Mouse (Mus musculus): ENCODE data around the gene Grm6. TPM values are rescaled to one million over a fixed set of nuclear protein-coding genes. Genes with fewer than 3 reads are reported as not detected.

Gene Grm6
- polyA plus RNA-seq, 1 experiment from 2014 or later, result not detected

- 42% methylated on average over 3 of the region's 3 CpGs for WGBS
- Histone ChIP-seq H3K36me3 (replicated peaks; ENCODE audit: control insufficient read depth, insufficient read depth) (no peaks in the 10 kb centered on the region), H3K27ac (no peak overlapping the region), H3K9ac (no peak overlapping the region), H3K27me3 (ENCODE audit: control insufficient read depth, insufficient read depth, low read length) (peaks cover 54% of the 10 kb centered on the region), H3K4me2 (replicated peaks) (no peak overlapping the region), H3K9me3 (ENCODE audit: control insufficient read depth, low read length) (no peaks in the 10 kb centered on the region), H3K4me1 (replicated peaks; ENCODE audit: control insufficient read depth, insufficient read depth, low read length) (peaks cover 7% of the 10 kb centered on the region; the same call in 1 of the 2 replicates), H3K4me3 (replicated peaks; ENCODE audit: low read length) (no peak overlapping the region)
- ATAC-seq (ENCODE audit: low FRiP score) (no peak), DNase-seq (ENCODE audit: low spot score) (no peak)
These were observed 1.9 kb upstream of the Grm6 start for GRCm38 (mm10) chr11:50848520-50849137.

- H3K9me3 ChIP-seq (ENCODE audit: control insufficient read depth, low read length), result no peaks in the 10 kb centered on the region
- H3K27me3 ChIP-seq (ENCODE audit: control insufficient read depth, insufficient read depth, low read length), result peaks cover 54% of the 10 kb centered on the region
- no peak for DNase-seq (ENCODE audit: low spot score)
- no peak overlapping the region for H3K9ac ChIP-seq
- H3K4me2 ChIP-seq (replicated peaks), result no peak overlapping the region
- H3K36me3 ChIP-seq (replicated peaks; ENCODE audit: control insufficient read depth, insufficient read depth), result no peaks in the 10 kb centered on the region
- ATAC-seq (ENCODE audit: low FRiP score), result no peak
- WGBS, result 10% methylated on average over 10 of the region's 10 CpGs
- no peak overlapping the region for H3K27ac ChIP-seq
- H3K4me1 ChIP-seq (replicated peaks; ENCODE audit: control insufficient read depth, insufficient read depth, low read length), result peaks cover 7% of the 10 kb centered on the region; the same call in 1 of the 2 replicates
- H3K4me3 ChIP-seq (replicated peaks; ENCODE audit: low read length), result no peak overlapping the region
These were observed 1.2 kb upstream of the Grm6 start for GRCm38 (mm10) chr11:50849310-50849709.

GRCm38 (mm10) chr11:50850989-50851601 lies 610 bp downstream of the Grm6 start:
- DNase-seq (ENCODE audit: low spot score) (no peak), ATAC-seq (ENCODE audit: low FRiP score) (no peak; the same call in 1 of the 2 replicates)
- Histone ChIP-seq H3K36me3 (replicated peaks; ENCODE audit: control insufficient read depth, insufficient read depth) (no peaks in the 10 kb centered on the region), H3K4me3 (replicated peaks; ENCODE audit: low read length) (peak overlapping the region; percentile 48), H3K4me1 (replicated peaks; ENCODE audit: control insufficient read depth, insufficient read depth, low read length) (peaks cover 7% of the 10 kb centered on the region; the same call in 1 of the 2 replicates), H3K27me3 (ENCODE audit: control insufficient read depth, insufficient read depth, low read length) (peaks cover 54% of the 10 kb centered on the region), H3K9me3 (ENCODE audit: control insufficient read depth, low read length) (no peaks in the 10 kb centered on the region), H3K9ac (peak overlapping the region; percentile 54), H3K4me2 (replicated peaks) (peak overlapping the region; percentile 95), H3K27ac (no peak overlapping the region)
- under 1% methylated on average over 70 of the region's 72 CpGs for WGBS

- WGBS, result 94% methylated on average over 3 of the region's 3 CpGs
- ATAC-seq (ENCODE audit: low FRiP score) (no peak), DNase-seq (ENCODE audit: low spot score) (no peak)
- H3K4me2 ChIP-seq (replicated peaks), result no peak overlapping the region
- no peaks in the 10 kb centered on the region for H3K27me3 ChIP-seq (ENCODE audit: control insufficient read depth, insufficient read depth, low read length)
- no peak overlapping the region for H3K9ac ChIP-seq
- H3K4me1 ChIP-seq (replicated peaks; ENCODE audit: control insufficient read depth, insufficient read depth, low read length), result no peaks in the 10 kb centered on the region
- H3K27ac ChIP-seq, result no peak overlapping the region
- peaks cover 86% of the 10 kb centered on the region for H3K36me3 ChIP-seq (replicated peaks; ENCODE audit: control insufficient read depth, insufficient read depth)
- no peak overlapping the region for H3K4me3 ChIP-seq (replicated peaks; ENCODE audit: low read length)
- peaks cover 41% of the 10 kb centered on the region for H3K9me3 ChIP-seq (ENCODE audit: control insufficient read depth, low read length)
These were observed 28.2 kb downstream of the Grm6 start for GRCm38 (mm10) chr11:50878641-50879040.

- 88% methylated on average over 3 of the region's 3 CpGs for WGBS
- H3K36me3 ChIP-seq (replicated peaks; ENCODE audit: control insufficient read depth, insufficient read depth), result peaks cover 59% of the 10 kb centered on the region
- H3K9me3 ChIP-seq (ENCODE audit: control insufficient read depth, low read length), result 0 out of 2 replicates have a peak, but pooled peaks cover 13% of the 10 kb centered on the region
- H3K27ac ChIP-seq, result no peak overlapping the region
- DNase-seq (ENCODE audit: low spot score), result no peak
- peaks cover 8% of the 10 kb centered on the region for H3K4me1 ChIP-seq (replicated peaks; ENCODE audit: control insufficient read depth, insufficient read depth, low read length)
- ATAC-seq (ENCODE audit: low FRiP score), result no peak
- H3K9ac ChIP-seq, result no peak overlapping the region
- H3K27me3 ChIP-seq (ENCODE audit: control insufficient read depth, insufficient read depth, low read length), result no peaks in the 10 kb centered on the region
- H3K4me2 ChIP-seq (replicated peaks), result no peak overlapping the region
- no peak overlapping the region for H3K4me3 ChIP-seq (replicated peaks; ENCODE audit: low read length)
These were observed 33.3 kb downstream of the Grm6 start for GRCm38 (mm10) chr11:50883756-50884155.

- Histone ChIP-seq H3K4me3 (replicated peaks; ENCODE audit: low read length) (peak overlapping the region; percentile 43), H3K9ac (peak overlapping the region; percentile 69), H3K27ac (no peak overlapping the region), H3K4me2 (replicated peaks) (peak overlapping the region; percentile 79), H3K4me1 (replicated peaks; ENCODE audit: control insufficient read depth, insufficient read depth, low read length) (peaks cover 8% of the 10 kb centered on the region), H3K9me3 (ENCODE audit: control insufficient read depth, low read length) (no peaks in the 10 kb centered on the region), H3K36me3 (replicated peaks; ENCODE audit: control insufficient read depth, insufficient read depth) (peaks cover 35% of the 10 kb centered on the region), H3K27me3 (ENCODE audit: control insufficient read depth, insufficient read depth, low read length) (no peaks in the 10 kb centered on the region)
- no peak for DNase-seq (ENCODE audit: low spot score)
- no peak for ATAC-seq (ENCODE audit: low FRiP score)
- 49% methylated on average over 8 of the region's 8 CpGs for WGBS
These were observed 35.9 kb downstream of the Grm6 start for GRCm38 (mm10) chr11:50886231-50886932.

- DNase-seq (ENCODE audit: low spot score), result peak; percentile 41
- peak overlapping the region; percentile 76 for H3K27ac ChIP-seq
- 20% methylated on average over 10 of the region's 10 CpGs for WGBS
These were observed 36.4 kb downstream of the Grm6 start for GRCm38 (mm10) chr11:50886933-50887293.

GRCm38 (mm10) chr11:50887390-50888128 lies 37.1 kb downstream of the Grm6 start, which contains the start of gene Zfp454:
Zfp454 (minus strand) TSS chr11:50887651.
- H3K4me3 ChIP-seq (replicated peaks; ENCODE audit: low read length), result peak within 1 kb of the TSS; percentile 43
- no peaks in the 10 kb centered on the region for H3K27me3 ChIP-seq (ENCODE audit: control insufficient read depth, insufficient read depth, low read length)
- WGBS, result 6% methylated on average over 26 of the region's 26 CpGs
- DNase-seq (ENCODE audit: low spot score) (peak; percentile 97), ATAC-seq (ENCODE audit: low FRiP score) (peak; percentile 96)
- H3K4me1 ChIP-seq (replicated peaks; ENCODE audit: control insufficient read depth, insufficient read depth, low read length), result peaks cover 8% of the 10 kb centered on the region
- 0 out of 2 replicates have a peak, but pooled peaks cover 3% of the 10 kb centered on the region for H3K9me3 ChIP-seq (ENCODE audit: control insufficient read depth, low read length)
- peaks cover 25% of the 10 kb centered on the region for H3K36me3 ChIP-seq (replicated peaks; ENCODE audit: control insufficient read depth, insufficient read depth)
- H3K9ac ChIP-seq, result peak within 1 kb of the TSS; percentile 69
- H3K4me2 ChIP-seq (replicated peaks), result peak within 1 kb of the TSS; percentile 79
- H3K27ac ChIP-seq, result peak within 1 kb of the TSS; percentile 76

More at GRCm38 (mm10) chr11:50886933-50887293, 36.4 kb downstream of the Grm6 start:
- Histone ChIP-seq H3K27me3 (ENCODE audit: control insufficient read depth, insufficient read depth, low read length) (no peaks in the 10 kb centered on the region), H3K9me3 (ENCODE audit: control insufficient read depth, low read length) (no peaks in the 10 kb centered on the region), H3K9ac (peak overlapping the region; percentile 69), H3K36me3 (replicated peaks; ENCODE audit: control insufficient read depth, insufficient read depth) (peaks cover 31% of the 10 kb centered on the region), H3K4me2 (replicated peaks) (peak overlapping the region; percentile 79), H3K4me3 (replicated peaks; ENCODE audit: low read length) (peak overlapping the region; percentile 43), H3K4me1 (replicated peaks; ENCODE audit: control insufficient read depth, insufficient read depth, low read length) (peaks cover 8% of the 10 kb centered on the region)
- ATAC-seq (ENCODE audit: low FRiP score), result 0 out of 2 replicates have a peak, but pooled peaks have one; percentile 7

All from hindbrain, embryonic 14.5 days (tissue).